Mouse (Mus musculus) Muller cell, postnatal 12 days (primary cell): ENCODE data around the gene Osbpl10.

ENCODE experiments used
- DNase-seq: peaks from one replicate; pipeline ENCODE4 v3.0.0-alpha.2; 2015; ENCODE audit errors: inconsistent ontology term

The Osbpl10 gene

DNA sequence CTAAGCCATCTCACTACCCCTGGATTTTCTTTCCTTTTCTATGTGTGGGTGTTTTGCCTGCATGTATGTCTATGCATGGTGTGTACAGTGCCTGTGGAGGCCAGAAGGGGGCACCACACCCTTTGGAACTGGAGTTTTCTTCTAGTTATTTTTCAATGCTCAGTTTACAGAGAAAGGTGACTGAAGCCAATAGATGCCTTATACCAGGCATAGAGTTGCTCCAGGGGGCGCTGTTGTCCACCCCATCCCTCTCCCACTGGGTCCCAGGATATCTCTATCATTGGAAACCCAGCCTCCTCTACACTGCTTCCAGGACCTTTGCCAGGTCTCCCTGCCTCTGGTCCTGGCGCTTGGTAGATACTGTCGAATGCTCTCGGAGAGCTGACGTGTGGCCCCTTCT lies 184.7 kb downstream of the Osbpl10 start:
- DNase-seq: peak; percentile 36

DNA sequence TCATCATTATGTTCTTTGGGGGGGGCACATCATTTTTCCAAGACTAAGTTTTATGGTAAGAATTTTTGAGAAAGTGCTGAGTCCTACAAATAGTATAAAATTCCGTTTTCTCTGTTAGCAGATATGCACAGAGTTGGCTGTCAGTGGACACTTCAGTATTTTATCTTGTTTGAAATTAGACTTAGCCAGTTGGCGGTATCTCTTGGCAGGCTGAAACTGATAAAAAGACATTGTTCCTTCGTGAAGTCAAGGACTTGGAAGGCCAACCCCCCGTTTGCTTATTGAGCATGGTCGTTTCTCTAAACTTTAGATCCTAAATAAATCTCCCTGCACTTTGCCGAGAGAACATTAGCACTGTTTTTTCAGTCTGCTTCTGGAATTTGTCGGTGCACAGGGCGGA lies 185.3 kb downstream of the Osbpl10 start:
- no peak for DNase-seq

DNA sequence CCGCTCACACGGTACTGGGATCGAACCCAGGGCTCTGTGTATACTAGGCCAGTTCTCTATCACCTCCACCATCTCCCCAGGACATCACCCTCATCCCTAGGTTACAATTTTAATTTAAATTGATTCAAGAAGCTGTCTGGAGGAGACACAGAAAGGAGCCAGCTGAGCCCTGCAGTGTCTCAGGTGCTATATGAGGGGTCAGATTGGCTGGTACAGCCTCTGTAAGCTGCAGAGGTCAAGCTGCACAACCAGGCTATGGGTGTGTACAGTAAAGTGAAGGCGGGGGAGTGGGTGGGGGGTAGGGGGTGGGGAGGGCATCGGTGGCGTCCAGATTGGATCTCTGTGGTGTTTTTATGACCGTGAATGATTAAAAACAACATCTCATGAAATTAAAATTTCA lies 186.0 kb downstream of the Osbpl10 start:
- no peak for DNase-seq

DNA sequence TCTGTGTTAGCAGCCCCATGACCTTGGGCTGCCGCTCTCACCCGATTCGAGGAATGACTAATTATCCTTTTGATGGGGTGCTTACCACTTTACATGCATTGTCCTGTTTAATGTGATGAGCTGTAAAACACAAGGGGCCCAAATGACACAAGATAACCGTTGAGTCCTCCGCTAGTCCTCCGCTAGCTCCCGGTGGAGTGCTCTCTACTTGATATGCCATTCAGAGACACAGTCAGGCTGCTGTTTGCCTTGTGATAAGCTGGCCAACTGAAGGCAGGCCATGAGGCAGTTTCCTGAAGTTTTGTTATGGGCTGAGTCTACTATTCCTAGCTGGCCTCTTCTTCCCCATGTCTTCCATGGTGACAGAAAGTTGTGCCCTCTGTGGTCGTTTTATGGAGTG lies 187.6 kb downstream of the Osbpl10 start:
- no peak for DNase-seq

DNA sequence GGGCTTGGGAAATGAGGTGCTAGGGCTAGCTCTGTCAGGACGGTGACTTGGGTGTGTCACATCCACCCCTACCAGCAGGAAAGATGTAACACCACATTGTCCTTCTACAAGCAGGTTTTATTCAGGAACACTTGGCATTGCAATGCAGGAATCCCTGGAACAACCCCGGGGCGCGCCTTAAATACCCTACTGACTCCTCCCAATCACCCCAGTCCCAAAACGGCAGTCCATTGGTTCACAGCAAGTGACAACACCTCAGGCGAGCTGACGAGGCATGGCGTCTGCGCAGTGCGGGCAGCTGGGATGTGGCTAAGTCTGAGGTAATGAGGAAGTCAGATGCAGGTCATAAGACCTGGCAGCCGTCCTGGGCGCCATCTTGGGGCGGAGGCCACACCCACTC lies 191.2 kb downstream of the Osbpl10 start:
- DNase-seq: no peak

DNA sequence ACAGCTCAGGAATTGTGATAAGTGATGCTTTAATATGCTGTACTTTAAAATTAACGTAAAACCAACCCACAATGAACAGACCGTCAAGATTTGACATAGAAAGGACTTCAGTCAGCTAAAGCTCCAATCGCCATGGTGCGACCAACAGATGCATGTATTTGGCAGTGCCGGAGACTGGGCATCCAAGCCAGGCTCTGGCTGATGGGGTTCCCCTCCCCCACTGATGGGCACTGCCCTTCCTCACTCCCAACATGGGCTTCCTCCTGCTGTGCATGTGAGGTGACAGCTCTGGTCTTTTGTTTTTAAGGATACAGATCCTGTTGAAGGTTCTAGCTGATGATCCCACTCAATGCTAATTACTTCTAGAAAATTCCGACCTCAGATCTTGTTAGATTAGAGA lies 193.7 kb downstream of the Osbpl10 start:
- no peak for DNase-seq

DNA sequence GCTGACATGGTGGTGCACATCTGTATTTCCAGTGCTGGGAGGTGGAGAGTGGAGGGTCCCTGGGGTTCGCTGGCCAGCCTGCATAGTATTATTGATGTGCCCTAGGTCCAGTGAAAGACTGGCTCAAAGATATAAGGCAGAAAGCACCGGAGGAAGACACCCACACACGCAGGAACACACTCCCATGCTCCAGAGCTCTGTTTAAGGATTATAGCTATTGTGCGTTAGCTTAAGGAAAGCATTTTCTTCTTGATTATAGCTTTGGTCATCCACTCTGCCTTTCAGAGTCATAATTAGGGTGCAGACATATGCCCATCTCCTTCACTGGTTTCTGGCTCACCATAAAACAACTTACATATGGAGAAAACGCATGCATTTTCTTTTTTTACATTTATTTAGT lies 200.8 kb downstream of the Osbpl10 start:
- no peak for DNase-seq

DNA sequence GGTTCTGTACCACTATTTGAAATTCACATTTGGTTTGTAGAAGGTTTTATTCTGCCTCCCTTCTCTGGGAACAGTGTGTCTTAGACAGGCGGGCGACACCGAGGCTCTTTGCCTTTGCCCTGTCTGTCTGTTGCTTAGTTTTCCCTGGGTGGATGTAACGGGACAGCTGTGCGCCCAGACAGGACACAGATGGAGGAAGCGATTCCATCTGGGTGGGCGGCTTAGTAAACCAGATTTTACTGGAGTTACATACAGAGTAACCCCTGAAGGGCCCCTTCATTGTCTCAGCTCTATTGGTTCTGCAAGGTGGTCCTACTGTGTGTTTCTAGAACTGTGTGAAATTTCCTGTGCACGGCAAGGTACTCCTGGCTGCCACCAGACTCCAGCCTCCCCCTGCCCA lies 201.6 kb downstream of the Osbpl10 start:
- DNase-seq: no peak

DNA sequence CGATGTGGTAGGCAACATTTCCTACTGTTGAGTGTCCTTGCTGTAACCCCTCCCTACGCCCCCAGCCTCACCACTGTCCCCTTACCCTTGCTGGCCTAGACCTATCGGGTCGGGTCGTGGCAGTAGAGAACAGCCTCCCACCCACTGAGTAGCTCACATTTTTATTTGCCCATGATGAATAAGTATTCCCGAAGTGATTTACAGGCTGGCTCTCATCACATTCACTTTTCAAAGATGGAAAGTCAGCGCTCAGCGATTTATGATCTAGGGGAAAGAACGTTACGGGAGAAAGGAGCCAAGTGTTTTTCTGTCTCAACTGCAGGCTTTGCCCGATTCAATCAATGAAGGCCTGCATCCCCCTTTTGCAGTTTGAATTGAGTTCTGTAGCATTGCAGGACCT lies 208.0 kb downstream of the Osbpl10 start:
- no peak for DNase-seq

DNA sequence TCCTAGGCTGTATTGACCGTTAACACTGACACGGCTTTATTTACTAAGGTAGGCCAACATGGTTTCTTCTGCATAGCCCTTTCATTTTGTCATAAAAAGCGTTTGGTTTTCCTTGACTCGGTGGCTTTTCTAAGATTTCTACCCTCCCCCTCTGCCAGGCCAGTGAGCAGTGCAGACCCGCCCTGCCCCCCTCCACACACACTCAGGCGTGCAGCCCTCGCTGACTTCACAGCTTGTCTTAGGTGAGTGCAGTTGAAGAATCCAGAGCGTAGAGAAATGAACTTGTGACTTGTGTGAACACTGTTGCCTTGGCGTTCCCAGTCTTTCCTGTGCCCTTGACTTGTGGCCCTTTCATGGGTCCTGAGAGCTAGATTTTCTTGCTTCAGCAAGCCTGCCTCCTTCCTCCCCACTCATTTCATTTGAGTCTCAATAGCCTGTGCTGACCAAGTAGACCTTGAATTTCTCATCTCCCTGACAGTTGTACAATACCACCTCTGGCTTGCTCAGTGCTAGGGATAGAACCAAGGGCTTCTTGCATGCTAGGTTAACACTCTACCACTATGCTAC lies 212.1 kb downstream of the Osbpl10 start:
- DNase-seq: no peak

DNA sequence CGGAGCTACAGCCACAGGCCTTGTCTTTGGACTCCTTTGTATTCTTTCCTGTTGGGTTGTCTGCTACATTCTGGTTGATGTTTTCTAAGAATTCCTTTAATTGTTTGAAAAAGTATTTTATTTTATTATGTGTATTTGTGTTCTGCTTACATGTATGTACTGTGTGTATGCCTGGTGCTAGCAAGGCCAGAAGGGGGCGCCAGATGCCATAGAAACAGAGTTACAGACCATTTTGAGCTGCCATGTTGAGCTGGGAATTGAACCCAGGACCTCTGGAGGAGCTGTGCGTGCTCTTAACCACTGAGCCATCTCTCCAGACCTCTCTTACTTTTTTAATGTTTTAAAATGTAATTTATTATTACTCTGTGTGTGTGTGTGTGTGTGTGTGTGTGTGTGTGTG lies 214.5 kb downstream of the Osbpl10 start:
- no peak for DNase-seq

DNA sequence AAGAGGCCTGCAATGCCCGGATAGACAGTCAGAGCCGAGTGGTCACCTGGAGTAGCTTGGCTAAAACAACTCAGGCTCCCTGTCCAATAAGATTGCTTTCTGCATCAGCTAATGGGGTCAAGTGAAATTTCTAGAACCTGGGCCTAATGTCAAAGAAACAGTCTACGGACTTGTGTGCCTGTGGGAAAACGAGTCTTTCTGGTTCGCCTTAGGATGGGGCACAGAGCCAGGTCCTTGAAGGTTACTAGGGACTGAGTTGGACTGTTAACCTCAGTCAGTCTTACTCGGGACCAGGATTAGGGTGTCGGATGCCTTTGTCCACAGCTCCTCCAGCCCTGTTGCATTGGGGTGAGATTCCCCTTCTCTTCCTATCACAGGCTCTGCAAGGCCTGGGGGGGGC lies 218.7 kb downstream of the Osbpl10 start:
- DNase-seq: no peak

DNA sequence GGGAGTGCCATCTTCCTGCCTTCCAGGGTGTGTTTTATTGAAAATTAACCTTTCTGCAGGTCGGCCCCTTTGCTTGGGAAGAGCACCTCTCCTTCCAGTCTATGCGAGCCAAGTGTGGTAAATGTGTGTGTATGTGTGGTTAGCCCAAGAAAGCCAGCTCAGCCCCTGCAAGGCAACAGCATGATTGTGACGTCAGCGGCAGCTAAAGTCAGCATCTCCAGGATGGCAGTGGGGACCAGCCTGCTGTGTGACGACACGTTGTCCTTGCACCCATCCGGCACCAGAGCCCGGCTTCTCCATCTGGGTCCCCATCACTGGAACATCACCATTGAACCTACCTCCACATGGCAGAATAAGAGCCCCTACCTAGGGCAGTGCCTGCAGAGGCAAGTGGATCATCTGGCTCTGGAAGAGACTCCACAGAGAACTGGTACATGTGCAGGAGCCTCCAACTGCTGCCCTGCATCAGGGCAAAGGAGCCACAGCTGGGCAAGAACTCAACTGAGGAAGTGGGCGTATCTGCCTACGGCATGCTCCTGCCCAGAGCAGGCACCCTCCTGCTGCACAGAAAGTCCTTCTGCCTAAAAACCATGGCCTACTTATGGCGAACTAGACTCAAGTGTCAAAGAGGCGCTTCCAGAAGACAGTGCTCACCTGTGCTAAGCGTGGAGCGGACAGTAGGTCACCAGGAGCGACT lies 221.9 kb downstream of the Osbpl10 start:
- DNase-seq: no peak

DNA sequence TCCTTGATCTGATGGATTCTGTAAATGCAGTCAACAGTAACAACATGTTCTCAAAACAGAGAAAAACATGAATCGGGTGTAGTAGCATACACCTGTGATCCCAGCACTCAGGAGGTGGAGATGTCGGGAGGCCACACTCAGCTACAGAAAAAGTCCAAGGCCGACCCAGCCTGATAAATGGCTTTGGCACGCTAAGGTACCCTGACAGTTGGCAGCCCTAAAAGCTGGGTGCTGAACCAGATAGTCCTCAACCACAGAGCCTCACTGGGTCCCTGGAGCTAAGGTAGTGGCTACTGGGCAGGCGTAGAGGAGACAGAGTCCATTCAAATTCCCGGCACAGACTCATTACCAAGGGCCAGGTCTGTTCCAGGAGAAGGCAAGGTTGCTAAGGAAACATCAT lies 222.9 kb downstream of the Osbpl10 start:
- DNase-seq: no peak

DNA sequence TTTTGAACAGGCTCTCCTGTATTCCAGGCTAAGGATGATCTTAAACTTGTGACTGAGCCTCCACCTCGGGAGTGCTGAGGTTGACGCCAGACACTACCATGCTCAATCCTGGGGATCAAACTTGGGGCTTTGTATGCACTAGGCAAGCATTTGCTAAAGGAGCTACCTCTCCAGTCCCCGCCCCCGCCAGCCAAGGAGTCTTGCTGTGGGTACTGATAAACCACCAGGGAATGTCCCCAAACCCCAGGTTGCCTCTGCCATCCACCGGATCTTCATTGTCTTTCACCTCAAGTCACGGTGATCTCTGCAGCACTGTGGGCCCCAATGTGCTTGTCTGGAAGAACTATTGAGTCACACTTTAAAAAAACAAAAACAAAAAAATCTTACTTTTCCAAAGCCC lies 224.8 kb downstream of the Osbpl10 start:
- DNase-seq: no peak

DNA sequence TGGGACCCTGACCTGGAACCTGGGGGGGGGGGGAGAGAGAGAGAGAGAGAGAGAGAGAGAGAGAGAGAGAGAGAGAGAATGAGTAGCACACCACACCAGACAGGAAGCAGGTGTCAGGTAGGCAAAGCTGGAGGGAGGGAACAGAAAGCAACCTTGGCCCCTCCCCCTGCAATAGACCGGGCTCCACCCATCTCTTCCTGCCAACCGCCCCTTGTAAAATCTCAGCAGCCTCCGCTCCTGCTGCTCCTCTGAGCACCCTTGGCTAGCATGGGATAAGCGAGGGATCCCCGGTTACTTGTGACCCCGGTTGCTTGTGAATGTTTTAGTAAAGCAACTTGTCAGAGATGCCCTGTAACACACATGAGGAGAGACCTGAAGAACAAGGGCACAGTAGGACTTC lies 227.1 kb downstream of the Osbpl10 start:
- no peak for DNase-seq

DNA sequence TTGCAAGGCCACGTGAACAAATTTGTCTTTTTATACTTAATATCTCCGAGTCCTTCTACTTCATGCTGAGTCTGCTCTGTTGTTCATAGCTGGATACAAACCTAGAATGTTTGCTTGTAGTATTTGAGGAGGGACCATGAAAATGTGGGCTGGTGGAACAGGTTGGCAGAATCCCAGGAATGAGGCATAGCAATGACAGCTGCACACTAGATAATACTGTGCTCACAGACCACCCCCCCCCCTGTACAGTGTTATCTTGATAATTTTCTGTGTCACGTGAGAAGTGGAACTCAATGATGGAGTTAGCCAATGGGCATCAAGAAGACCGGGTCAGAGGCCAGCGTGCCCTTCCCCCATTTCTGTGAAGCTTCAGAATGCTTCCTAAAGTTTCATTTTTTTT lies 227.8 kb downstream of the Osbpl10 start:
- peak; percentile 13 for DNase-seq

DNA sequence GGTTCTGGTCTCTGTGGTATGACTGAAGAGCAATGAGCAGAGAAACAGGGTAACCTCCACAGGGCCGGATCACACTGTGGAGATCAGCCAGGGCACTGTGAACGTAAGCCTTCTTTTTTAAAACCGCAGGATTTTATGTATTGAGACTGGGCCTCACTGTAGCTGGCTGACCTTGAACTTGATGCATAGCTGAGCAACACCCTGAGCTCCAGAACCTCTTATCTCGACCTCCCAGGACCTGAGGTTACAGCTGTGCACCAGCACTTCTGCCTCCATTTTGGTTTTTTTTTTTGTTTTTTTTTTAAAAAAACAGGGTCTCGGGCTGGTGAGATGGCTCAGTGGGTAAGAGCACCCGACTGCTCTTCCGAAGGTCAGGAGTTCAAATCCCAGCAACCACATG lies 231.4 kb downstream of the Osbpl10 start:
- DNase-seq: no peak

DNA sequence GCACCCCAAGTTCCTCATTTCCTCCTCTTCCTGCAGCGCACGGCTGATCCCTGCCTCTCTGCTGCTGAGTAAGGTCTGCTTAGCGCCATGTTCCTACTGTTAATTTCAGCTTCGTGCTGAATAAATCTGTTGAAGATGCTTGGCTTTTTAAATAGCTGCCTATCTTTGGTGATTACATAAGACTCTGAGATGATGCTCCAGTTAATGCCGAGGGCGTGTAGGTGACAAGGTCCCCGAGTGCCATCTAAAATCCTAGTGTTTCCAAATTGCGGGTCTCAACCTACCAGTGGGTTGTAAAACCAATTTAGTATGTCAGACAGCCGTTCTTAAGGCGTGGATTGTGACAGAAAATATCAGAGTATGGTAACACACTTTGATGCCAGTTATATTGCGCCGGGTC lies 232.2 kb downstream of the Osbpl10 start:
- DNase-seq: no peak

DNA sequence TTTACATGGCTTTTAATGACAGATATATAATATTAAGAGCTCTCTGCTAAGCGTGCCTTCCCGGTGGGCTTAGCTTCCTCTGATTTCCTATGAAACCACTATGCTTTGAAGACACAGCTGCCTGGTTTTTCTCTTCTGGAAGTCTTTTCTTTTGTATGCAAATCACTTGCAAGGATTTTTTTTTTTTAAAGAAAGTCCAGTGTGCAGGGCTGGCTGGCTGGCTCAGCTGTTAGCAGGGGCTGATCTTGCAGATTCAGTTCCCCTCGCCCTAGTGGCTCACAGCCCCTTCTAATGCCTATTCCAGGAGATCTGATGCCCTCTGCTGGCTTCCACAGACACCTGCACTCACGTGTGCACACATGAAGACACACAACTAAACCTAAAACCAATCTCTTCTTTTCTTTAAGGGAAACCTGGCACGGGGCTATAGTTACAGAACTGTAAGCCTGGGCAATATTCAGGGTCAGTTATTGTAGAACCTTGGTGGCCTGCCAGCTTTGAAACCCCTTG lies 235.4 kb downstream of the Osbpl10 start:
- no peak for DNase-seq

DNA sequence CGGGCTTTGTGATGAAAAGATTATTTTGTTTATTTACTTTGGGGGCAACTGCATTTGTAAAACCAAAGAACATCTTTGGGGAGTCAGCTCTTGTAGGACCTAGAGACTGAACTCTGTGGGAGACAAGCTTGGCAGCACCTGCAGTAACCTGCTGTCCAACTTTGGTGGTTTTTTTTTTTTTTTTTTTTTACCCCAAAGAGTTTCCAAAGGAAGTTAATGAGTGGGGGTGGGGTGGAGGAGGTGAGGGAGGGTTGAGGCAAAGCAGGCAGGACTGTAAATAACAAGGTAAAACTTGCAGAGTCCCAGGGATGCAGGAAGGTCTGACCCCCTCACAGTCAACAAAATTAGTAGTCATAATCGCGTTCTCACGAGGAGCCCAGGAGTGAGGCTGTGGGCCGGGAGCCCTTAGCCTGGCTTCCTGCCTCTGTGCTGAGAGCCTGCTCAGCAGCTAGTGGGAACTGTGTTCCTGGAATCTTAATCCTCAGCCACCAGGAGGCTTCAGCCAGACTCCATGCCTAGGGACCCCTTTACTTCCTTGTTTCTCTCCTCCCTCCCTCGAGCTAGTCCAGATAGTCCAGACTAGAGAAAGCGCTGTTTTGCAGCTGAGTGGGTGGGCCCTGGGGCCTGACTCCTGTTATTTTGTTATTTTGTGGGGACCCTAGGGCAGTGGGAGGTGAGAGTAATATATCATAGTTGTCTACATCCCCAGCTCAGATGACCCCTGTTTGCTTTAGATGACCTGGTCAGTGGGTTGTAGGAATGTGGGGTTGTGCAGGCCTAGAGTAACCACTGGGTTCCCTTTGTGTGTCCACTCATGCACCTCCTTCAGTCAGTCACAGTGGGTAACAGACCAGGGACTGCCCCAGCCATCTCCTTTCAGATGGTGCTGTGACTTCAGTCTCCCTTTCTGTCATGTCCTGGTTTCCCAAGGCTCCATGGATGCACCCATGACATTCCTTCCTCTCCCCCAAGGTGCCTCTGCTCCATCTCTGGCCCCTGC lies 236.5 kb downstream of the Osbpl10 start:
- DNase-seq: no peak

DNA sequence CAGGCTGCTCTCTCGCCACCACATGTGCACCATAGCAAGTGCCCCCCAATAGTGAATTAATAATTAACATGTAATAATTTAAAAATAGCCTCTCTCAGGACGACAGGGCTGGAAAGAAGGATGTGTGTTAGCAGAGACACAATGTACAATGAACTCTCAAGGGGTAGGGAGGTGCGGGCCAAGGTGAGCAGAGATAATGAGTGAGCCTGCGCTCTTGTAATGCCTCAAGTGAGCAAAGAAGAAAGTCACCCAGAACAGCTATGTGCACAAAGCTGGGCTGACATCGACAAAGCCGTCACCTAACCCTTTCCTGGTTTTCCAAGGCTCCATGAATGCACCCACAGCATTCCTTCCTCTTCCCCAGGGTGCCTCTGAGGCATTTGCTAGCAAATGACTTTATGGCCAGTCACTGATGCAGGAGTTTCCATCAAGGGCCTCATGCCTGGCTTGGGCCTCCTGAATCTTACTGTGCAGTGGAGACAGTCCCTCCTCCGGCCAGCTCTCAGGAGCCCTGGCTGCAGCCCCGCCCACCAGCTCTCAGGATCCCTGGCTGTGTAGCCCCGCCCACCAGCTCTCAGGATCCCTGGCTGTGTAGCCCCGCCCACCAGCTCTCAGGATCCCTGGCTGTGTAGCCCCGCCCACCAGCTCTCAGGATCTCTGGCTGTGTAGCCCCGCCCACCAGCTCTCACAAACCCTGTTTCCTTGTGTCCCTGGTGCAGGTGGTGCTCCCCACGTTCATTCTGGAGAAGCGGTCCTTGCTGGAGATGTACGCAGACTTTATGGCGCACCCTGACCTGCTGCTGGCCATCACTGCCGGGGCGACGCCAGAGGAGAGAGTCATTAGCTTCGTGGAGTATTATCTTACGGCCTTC lies 237.7 kb downstream of the Osbpl10 start:
- no peak for DNase-seq
